Mouse (Mus musculus) forebrain, postnatal 0 days (tissue): Measurements from ENCODE around the gene Kat2a. TPM values are rescaled to one million over a fixed set of nuclear protein-coding genes. Genes with fewer than 3 reads are reported as not detected.

Source experiments
- ATAC-seq: fragments of 200-750 bp; cut with Nextera tagmentation; 2 replicates; pipeline ENCODE4 v1.8.0; 2017; ENCODE audit warnings: mild to moderate bottlenecking, moderate library complexity
- DNase-seq: peaks from one replicate; pipeline ENCODE4 v3.0.0-alpha.2; 2015
- H3K27ac ChIP-seq: fragments of 300-500 bp; sonication (generic); 2 replicates; pipeline ENCODE4 v1.5.1; 2014; ENCODE audit warnings: low read depth, mild to moderate bottlenecking, antibody characterized with exemption, low read length, moderate library complexity, mixed read lengths
- H3K27me3 ChIP-seq: fragments of 300-500 bp; sonication (generic); 2 replicates; pipeline ENCODE4 v1.6.1; 2014; ENCODE audit warnings: mild to moderate bottlenecking, low read length, mixed read lengths; ENCODE audit not compliant: insufficient read depth
- H3K36me3 ChIP-seq: fragments of 300-500 bp; sonication (generic); 2 replicates; pipeline ENCODE4 v1.6.1; 2014; ENCODE audit warnings: mild to moderate bottlenecking, moderate library complexity; ENCODE audit not compliant: insufficient read depth
- H3K4me1 ChIP-seq: fragments of 300-500 bp; sonication (generic); 2 replicates; pipeline ENCODE4 v1.6.1; 2014; ENCODE audit warnings: antibody characterized with exemption; ENCODE audit not compliant: insufficient read depth
- H3K4me2 ChIP-seq: fragments of 300-500 bp; sonication (generic); 2 replicates; pipeline ENCODE4 v1.6.1; 2014; ENCODE audit warnings: low read depth, mild to moderate bottlenecking, moderate library complexity
- H3K4me3 ChIP-seq: fragments of 300-500 bp; sonication (generic); 2 replicates; pipeline ENCODE4 v1.5.1; 2014; ENCODE audit warnings: low read depth, low read length, mixed read lengths
- H3K9ac ChIP-seq: fragments of 300-500 bp; sonication (generic); 2 replicates; pipeline ENCODE4 v1.6.1; 2014; ENCODE audit warnings: mild to moderate bottlenecking
- H3K9me3 ChIP-seq: fragments of 300-500 bp; sonication (generic); 2 replicates; pipeline ENCODE4 v1.6.1; 2016; ENCODE audit warnings: low read length
- CTCF ChIP-seq: sonication (generic); IDR thresholded peaks from 2 replicates; pipeline ENCODE4 v1.5.1; 2016; ENCODE audit warnings: antibody characterized with exemption, control low read depth, low read depth
- WGBS: fragments of 180-500 bp; shearing (Covaris S2); extraction: QIAGEN DNeasy Blood & Tissue Kit; methylation state at CpG from one replicate; pipeline ENCODE4 v1.1.7; 2014; 5-methylcytosine and 5-hydroxymethylcytosine counted together
- polyA plus RNA-seq: library from polyadenylated mRNA; unstranded; fragments of >200 nt; fragmentation: Nextera tagmentation; extraction: Ambion mirVana; gene quantifications from 2 replicates; pipeline ENCODE4 v1.2.1, GENCODE M21; 2015
- total RNA-seq: library from RNA; depleted of rRNA; stranded (reverse); fragments of >200 nt; gene quantifications from 2 replicates; pipeline ENCODE4 v1.2.3, GENCODE M21; 2014

Kat2a gene
- total and polyA plus RNA-seq, 2 experiments from 2014 or later, result 42.8 to 67.0 TPM

DNA sequence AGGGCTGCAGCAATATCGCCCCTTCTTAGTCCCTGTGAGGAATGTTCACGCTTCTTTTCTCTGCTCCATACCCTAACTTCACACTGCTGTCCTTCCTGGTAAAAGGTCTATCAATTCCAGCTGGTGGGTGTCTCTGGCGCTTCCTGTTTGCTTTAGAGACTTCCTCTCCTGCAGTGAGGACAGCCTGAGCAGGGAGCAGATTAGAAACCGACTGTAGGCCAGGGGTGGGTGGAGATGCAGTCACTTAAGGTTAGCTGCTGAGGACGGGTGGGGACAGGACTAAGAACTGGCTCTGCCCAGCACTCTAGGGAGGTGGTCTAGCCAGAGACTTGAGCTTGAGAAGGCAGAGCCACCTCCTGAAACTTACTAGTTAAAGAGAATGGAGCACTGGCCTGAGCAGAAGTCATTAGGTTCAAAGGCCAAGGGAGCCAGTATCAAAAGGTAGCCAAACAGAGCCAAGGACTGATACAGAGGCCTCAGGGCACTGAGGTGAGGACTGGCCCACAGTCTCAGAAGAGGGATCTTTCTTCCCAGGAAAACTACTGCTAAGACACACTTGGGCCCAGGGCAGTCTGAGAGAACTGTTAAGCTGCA lies 12.8 kb upstream of the Kat2a start:
- H3K27ac ChIP-seq, result no peak overlapping the region
- no peak for TF ChIP-seq CTCF
- ATAC-seq, result no peak
- H3K27me3 ChIP-seq, result no peaks in the 10 kb centered on the region
- WGBS, result 70% methylated on average over 5 of the region's 5 CpGs
- H3K36me3 ChIP-seq, result peaks cover 11% of the 10 kb centered on the region
- 0 out of 2 replicates have a peak, but pooled peaks cover 3% of the 10 kb centered on the region for H3K4me1 ChIP-seq
- no peaks in the 10 kb centered on the region for H3K9me3 ChIP-seq
- DNase-seq, result no peak
- no peak overlapping the region for H3K9ac ChIP-seq
- H3K4me2 ChIP-seq, result no peak overlapping the region
- no peak overlapping the region for H3K4me3 ChIP-seq

- DNase-seq (no peak), ATAC-seq (no peak)
- no peak overlapping the region for H3K9ac ChIP-seq
- H3K9me3 ChIP-seq, result no peaks in the 10 kb centered on the region
- H3K27me3 ChIP-seq, result no peaks in the 10 kb centered on the region
- peaks cover 15% of the 10 kb centered on the region for H3K36me3 ChIP-seq
- no peak for TF ChIP-seq CTCF
- H3K27ac ChIP-seq, result no peak overlapping the region
- no peak overlapping the region for H3K4me3 ChIP-seq
- no peak overlapping the region for H3K4me2 ChIP-seq
- WGBS, result 57% methylated on average over 2 of the region's 2 CpGs
- 0 out of 2 replicates have a peak, but pooled peaks cover 3% of the 10 kb centered on the region for H3K4me1 ChIP-seq
Measured at GRCm38 (mm10) chr11:100722493-100723028, 10.3 kb upstream of the Kat2a start.

DNA sequence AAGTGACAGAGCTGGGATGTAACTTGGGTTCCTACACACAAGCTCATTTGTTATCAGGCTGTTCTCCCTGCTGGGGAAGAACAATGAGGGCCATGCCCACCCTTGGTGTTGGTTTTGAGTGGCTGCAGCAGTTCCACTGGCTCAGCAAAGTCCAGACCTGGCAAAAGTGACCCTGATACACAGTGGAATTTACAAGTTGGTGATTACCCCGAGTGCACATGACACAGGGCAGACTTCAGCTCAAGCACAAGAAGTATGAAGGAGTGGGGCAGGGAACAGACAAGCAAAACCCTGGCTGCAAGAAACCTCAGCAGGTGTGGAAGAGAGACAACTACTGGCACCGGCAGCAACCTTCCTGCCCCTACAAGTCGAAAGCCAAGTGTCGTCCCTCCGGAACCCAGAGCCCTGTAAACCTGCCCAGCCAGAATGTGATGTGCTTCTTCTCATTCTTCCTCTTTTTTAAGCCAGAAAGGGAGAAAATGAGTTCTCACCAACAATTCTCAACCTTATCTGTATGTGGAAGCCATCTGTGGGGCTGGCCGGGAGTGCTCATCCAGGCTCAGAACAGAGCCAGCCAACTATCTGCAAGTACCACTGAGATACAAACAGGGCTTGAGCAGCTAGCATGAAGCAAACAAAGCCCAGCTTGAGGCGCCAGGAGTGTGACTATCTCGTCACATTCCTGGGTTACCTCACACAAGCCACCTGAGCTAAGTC lies 9.7 kb upstream of the Kat2a start:
- H3K4me3 ChIP-seq, result no peak overlapping the region
- no peak for ATAC-seq
- H3K9me3 ChIP-seq, result no peaks in the 10 kb centered on the region
- H3K4me1 ChIP-seq, result 0 out of 2 replicates have a peak, but pooled peaks cover 3% of the 10 kb centered on the region
- no peaks in the 10 kb centered on the region for H3K27me3 ChIP-seq
- no peak for TF ChIP-seq CTCF
- H3K4me2 ChIP-seq, result no peak overlapping the region
- H3K9ac ChIP-seq, result no peak overlapping the region
- no peak for DNase-seq
- no peak overlapping the region for H3K27ac ChIP-seq
- peaks cover 21% of the 10 kb centered on the region for H3K36me3 ChIP-seq
- WGBS, result 59% methylated on average over 8 of the region's 8 CpGs

- Histone ChIP-seq H3K9ac (no peak overlapping the region), H3K27ac (peak overlapping the region; percentile 29; the same call in 1 of the 2 replicates), H3K4me1 (0 out of 2 replicates have a peak, but pooled peaks cover 3% of the 10 kb centered on the region), H3K4me3 (no peak overlapping the region), H3K36me3 (peaks cover 28% of the 10 kb centered on the region), H3K4me2 (no peak overlapping the region), H3K9me3 (no peaks in the 10 kb centered on the region), H3K27me3 (no peaks in the 10 kb centered on the region)
- no peak for TF ChIP-seq CTCF
- no peak for ATAC-seq
- 45% methylated on average over 4 of the region's 4 CpGs for WGBS
- no peak for DNase-seq
Measured at GRCm38 (mm10) chr11:100721254-100721653, 9.0 kb upstream of the Kat2a start.

GRCm38 (mm10) chr11:100720345-100720744 lies 8.1 kb upstream of the Kat2a start:
- DNase-seq (no peak), ATAC-seq (no peak)
- Histone ChIP-seq H3K9ac (no peak overlapping the region), H3K9me3 (no peaks in the 10 kb centered on the region), H3K4me3 (no peak overlapping the region), H3K36me3 (peaks cover 37% of the 10 kb centered on the region), H3K27ac (no peak overlapping the region), H3K4me1 (0 out of 2 replicates have a peak, but pooled peaks cover 3% of the 10 kb centered on the region), H3K27me3 (no peaks in the 10 kb centered on the region), H3K4me2 (no peak overlapping the region)
- TF ChIP-seq CTCF, result no peak
- WGBS, result 76% methylated on average over 5 of the region's 5 CpGs

GRCm38 (mm10) chr11:100719893-100720292 lies 7.6 kb upstream of the Kat2a start:
- Histone ChIP-seq H3K4me1 (0 out of 2 replicates have a peak, but pooled peaks cover 3% of the 10 kb centered on the region), H3K27ac (no peak overlapping the region), H3K9me3 (no peaks in the 10 kb centered on the region), H3K4me3 (no peak overlapping the region), H3K27me3 (no peaks in the 10 kb centered on the region), H3K36me3 (peaks cover 38% of the 10 kb centered on the region), H3K9ac (no peak overlapping the region), H3K4me2 (no peak overlapping the region)
- ATAC-seq (no peak), DNase-seq (no peak)
- WGBS, result 88% methylated on average over 11 of the region's 11 CpGs
- TF ChIP-seq CTCF, result no peak

DNA sequence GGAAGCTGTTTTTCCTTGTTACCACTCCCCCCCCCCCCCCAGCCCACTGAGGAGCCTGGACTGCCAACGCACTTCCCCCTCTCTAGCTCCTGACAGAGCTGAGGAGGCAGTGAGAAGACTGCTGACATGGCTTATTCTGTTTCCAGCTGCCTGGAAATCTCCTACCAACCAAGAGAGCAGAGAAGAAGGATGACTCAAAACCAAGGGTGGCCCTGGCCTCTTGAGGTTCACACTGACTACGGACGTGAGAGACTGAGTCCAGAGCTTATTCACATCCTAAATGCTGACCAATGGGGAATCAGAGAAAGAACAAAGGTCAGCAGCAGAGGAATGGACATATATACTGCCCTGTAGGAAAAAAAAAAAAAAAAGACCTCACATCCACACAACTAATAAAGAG lies 7.0 kb upstream of the Kat2a start:
- peaks cover 38% of the 10 kb centered on the region for H3K36me3 ChIP-seq
- ATAC-seq (no peak), DNase-seq (no peak)
- no peaks in the 10 kb centered on the region for H3K9me3 ChIP-seq
- no peak for TF ChIP-seq CTCF
- H3K27ac ChIP-seq, result no peak overlapping the region
- H3K27me3 ChIP-seq, result no peaks in the 10 kb centered on the region
- no peak overlapping the region for H3K4me3 ChIP-seq
- H3K9ac ChIP-seq, result no peak overlapping the region
- 0 out of 2 replicates have a peak, but pooled peaks cover 3% of the 10 kb centered on the region for H3K4me1 ChIP-seq
- no peak overlapping the region for H3K4me2 ChIP-seq
- WGBS, result 86% methylated on average over 3 of the region's 3 CpGs
